Mouse (Mus musculus) monocyte, adult 2 months (primary cell): ENCODE results near the gene Cers3.

ENCODE experiments used
- DNase-seq, 2 experiments: peaks; one replicate each; pipeline ENCODE4 v3.0.0; 2022; ENCODE audit warnings: low spot score in 2 of 2, low read depth in 1 of 2

Gene Cers3

GRCm38 (mm10) chr7:66840008-66840719 is 96.9 kb downstream of the Cers3 start:
- peak in 1 of 2 experiments; percentile 4 for DNase-seq

GRCm38 (mm10) chr7:66841165-66841564 is 97.9 kb downstream of the Cers3 start:
- DNase-seq, result no peak

- DNase-seq, result no peak
Measured at GRCm38 (mm10) chr7:66842021-66842420, 98.7 kb downstream of the Cers3 start.

- no peak for DNase-seq
Measured at GRCm38 (mm10) chr7:66843846-66844245, 100.5 kb downstream of the Cers3 start.

DNA sequence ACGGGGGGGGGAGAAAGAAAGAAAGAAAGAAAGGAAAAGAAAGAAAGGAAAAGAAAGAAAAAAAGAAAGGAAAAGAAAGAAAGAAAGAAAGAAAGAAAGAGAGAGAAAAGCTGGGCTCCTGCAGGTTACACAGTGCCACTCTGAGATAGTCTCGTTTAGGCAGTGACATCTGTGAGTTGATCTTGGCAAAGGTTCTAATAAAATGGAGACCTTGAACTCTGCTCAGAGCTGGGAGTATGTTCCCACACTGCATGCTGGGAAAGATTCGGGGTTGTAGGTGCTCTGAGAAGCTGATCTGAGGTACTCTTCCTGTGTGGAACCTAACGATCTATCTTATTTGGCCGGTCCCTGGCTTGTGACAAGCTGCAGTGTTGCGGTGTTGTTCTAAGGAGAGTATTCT is 103.3 kb downstream of the Cers3 start:
- DNase-seq, result no peak

- no peak for DNase-seq
Measured at GRCm38 (mm10) chr7:66847299-66847698, 104.0 kb downstream of the Cers3 start.

- DNase-seq, result no peak
Measured at GRCm38 (mm10) chr7:66849316-66849715, 106.0 kb downstream of the Cers3 start.

DNA sequence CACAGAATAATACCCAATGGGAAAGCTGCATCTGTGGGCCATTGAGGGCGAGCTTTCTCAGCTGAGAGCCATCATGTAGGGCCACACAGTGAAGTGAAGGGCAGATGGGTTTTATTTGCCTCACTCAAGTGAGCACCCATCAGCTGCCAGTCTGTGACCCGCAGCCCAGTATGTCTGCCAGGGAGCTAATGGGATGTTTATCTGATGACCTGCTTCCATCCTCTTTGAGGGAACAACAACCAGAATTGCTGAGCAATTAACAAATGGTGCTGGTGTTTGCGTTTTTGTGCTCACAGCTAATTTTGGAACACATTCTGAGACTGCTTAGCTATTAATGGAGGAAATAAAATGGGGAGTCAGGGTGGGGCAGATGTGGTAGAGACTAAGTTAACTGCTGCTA is 108.9 kb downstream of the Cers3 start:
- no peak for DNase-seq

DNA sequence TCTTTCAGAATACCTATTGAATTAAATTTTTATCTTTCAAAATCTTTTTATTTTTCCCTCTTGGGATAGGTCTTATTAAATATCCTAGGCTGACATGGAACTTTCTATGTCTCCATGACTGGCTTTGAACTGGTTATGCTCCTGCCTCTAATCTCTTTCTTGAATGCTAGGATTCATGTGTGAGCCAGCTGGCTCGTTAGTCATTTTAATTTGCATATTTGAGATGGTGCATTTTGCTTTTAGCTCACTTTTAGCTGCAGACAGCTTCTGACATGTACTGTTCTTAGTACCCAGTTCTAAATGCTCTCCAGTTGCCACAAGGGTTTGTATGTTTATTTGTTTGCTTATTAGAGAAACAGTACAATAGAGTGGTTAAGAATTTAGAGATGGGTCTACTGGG is 114.3 kb downstream of the Cers3 start:
- DNase-seq, result no peak

- DNase-seq, result no peak
Measured at GRCm38 (mm10) chr7:66858247-66859075, 115.2 kb downstream of the Cers3 start.

GRCm38 (mm10) chr7:66859220-66859619 is 115.9 kb downstream of the Cers3 start:
- DNase-seq, result no peak

- DNase-seq, result peak; percentile 5 to 7
Measured at GRCm38 (mm10) chr7:66866944-66867718, 123.8 kb downstream of the Cers3 start.

GRCm38 (mm10) chr7:66867719-66868501 is 124.6 kb downstream of the Cers3 start:
- no peak for DNase-seq

GRCm38 (mm10) chr7:66871520-66871919 is 128.2 kb downstream of the Cers3 start:
- DNase-seq, result no peak

GRCm38 (mm10) chr7:66871940-66872511 is 128.7 kb downstream of the Cers3 start:
- no peak for DNase-seq

DNA sequence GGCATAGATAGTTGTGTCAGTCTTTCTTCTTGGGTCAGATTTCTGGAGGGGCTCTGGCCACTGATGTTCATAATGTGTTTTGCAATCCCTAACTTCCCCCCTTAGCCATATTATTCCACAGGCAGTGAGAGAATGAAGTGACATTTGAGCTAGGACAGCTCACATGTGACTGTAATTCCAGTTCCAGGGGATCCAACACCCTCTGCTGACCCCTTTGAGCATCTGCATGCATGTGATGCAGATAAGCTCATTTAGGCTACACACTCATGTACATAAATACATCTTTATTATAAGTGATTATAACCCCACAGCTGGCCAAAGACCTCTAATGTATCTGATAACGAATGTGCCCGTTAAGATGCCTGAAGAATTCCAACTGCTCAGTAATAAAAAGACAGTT is 129.9 kb downstream of the Cers3 start:
- DNase-seq, result no peak
